Mouse (Mus musculus): ENCODE measurements around the gene Mboat1. TPM values are rescaled to one million over a fixed set of nuclear protein-coding genes. Genes with fewer than 3 reads are reported as not detected.

Mboat1 gene
- polyA plus RNA-seq, 3 experiments from 2014 or later: 15.5 to 17.2 (median 16.0) TPM

DNA sequence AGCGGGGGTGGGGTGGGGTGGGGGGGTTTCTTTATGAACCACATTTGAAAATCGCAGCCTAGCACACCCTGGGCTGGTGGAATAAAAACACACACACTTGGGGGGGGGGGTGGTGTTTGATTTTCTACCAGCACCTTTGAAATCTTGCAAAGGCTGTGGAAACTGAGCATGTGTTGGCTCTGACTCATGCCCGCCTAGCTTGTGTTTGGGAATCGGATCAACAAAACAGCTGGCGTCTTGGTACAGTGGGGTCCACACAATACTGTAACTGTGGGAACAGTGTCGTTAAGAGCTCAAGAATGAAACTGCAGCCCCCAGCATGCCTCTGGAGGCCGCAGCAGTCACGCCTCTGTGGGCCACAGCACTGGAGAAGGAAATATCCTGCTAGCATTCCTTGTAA is 50.2 kb downstream of the Mboat1 start:
- no peak for ATAC-seq

DNA sequence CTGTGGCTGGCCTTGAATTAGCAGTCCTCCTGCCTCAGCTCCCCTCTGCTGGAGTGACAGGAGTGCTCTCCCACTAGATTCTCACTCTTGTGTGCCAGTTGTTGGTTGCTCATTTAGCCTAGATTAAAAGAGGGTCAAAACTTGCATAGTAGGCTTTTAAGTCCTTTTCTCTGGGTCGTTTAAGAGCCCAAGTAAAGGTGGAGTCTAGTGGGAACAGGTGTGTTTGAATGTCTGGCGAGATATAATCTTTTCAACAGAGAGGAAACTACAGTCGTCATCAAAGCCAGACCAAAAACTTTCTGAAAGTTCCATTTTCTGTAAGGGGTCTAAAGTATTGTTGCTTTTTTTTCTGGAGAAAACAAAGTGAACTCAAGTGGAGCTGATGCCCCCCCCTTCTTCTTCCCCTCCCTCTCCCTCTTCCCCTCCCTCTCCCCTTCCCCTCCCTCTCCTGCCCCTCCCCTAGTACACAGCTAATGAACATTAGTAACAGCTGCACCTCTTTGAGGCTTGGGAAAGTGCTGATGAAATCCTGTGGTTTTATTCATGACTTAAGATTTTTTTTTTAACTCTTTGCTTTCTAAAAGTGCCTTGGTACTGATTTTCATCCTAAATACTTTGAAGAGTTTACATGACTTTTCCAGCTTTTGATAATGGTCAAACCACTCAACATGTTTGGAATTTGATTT is 55.9 kb downstream of the Mboat1 start:
- ATAC-seq: peak; percentile 48

DNA sequence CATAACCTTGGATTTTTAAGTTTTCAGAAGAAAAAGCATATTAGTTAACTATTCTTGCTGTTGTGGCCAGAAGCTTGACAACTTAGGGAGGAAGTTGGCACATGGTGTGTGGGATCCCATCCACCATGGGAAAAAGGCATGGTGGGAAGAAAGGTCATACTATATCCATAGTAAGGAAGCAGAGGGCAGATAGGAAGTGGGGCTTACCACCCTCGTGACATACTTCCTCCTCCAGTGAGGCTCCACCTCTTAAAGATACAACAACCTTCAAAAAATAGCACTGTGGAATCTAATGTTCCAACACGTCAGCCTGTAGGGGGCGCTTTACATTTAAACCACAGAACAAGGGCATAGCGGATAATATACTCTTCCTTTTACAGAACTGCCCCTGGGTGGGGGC is 57.1 kb downstream of the Mboat1 start:
- ATAC-seq: no peak

DNA sequence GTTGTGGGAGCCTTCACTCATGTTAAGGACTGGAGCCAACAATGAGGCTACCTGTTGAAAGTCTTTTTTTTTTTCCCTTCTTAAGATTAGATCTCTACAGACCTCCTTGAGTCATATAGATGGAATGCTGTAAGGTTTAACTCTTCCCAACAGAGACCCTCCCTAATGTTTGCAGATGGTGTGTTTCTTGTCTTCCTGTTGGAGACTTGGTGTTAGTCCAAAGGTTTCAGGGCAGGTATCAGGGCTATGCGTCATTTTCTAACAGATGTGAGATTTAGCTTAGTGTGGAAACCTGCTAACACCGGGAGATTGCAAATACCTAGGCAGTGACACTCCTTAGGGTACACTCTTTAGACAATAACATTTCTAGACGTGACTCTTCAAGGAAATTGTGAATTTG is 58.5 kb downstream of the Mboat1 start:
- no peak for ATAC-seq

DNA sequence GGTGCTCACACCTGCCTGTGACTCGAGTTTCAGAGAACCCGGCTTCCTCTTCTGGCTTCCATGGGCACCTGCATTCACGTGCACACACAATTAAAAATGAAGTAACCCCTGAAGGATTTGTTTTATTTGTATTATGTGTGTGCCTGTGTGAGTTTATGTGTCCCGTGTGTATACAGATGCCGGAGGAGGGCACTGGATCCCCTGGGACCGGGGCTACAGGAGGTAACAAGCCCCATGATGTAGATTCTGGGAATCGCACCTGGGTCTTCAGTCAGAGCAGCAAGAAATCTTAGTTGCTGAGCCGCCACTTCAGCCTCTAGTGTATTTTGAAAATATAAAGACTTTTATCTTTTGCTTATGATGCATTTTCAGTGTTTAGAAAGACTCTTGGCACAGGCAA is 60.4 kb downstream of the Mboat1 start:
- ATAC-seq: no peak

DNA sequence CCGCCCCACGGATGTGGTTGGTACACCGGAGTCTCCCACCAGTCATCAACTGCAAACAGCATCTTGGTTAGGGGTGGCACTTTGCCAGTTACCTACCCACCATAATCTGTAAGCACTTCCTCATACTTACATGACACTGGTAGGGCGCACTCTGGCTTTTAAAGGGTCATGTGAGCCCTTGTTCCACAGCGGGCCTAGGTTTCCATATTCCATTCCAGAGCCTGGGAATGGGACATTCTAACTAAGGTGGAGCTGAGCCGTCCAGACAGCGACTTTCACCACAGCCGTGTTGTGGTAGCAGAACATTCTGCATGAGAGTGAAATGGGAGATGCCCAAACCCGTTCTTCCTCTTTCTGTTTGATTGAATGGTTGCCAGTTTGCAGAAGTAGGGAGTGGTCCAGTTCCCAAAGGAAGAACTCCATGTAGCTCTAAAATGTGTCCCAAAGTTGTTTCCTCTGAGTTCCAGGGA is 61.8 kb downstream of the Mboat1 start:
- no peak for ATAC-seq

DNA sequence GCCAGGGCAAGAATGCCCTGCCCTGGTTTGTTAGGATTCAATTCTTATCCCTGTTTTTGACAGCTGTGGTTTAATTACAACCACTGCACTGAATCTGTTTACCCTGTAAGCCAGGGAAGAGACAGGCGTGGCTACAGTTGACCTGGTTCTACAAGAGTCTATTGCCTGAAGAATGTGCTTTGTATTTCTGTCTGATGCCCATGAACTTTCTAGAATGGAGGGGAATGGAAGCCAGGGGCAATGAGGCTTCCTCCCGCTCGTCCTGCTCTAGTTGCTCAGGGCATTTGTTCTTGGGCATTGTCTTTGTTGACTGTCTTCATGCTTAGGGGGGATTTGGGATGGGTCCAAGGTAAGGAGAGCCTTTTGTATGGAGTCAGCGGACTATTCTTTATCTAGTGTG is 63.5 kb downstream of the Mboat1 start:
- ATAC-seq: no peak

DNA sequence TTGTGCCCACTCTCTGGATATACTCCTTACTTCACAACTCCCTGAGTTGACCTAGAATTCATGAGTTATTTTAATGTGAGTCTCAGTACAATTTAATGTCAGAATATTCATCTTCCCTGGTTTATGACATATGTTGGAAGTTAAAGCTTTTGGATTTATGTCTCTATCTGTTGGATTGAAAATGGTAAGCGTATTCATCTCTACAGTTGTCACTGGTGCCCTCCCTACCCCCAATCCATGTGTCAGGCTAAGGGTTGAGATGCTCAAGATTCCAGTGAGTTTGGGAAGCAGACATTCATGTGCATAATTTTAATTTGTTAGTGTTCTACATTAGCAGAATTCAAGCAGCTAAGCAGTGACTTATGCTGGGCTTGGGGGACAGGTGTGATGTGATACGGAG is 64.4 kb downstream of the Mboat1 start:
- ATAC-seq: no peak

DNA sequence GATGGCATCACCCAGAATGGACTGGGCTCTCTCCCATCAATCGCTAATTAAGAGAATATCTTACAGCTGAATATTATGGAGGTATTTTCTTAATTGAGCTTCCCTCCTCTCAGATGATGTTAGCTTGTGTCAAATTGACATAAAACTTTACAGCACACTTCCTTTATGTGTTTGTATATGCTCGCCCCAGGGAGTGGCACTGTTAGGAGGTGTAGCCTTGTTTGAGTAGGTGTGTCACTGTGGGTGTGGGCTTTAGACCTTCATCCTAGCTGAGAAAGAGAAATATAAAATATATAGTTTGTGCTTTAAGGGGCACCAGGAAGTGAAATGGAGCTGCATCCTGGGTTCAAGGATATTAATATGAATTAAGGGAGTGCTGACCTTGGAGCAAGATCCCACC is 66.7 kb downstream of the Mboat1 start:
- ATAC-seq: no peak

DNA sequence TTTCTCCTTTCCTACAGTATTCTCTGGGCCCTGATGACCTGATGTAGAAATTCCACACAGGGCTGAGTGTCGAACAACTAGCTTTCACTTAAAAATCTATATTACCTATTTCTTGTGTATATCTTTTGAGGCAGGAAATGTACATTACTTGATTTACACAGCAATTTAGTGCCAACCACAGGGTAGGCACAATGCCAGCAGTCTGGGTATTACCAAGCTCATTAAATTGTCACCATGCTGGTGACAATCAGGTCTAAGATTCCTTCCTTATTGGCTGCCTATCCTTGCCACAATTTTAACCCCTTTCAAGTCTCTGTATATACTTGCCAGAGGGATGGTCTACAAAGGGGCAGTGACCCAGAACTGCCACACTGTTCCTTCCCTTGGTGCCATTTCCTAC is 71.9 kb downstream of the Mboat1 start:
- ATAC-seq: no peak

DNA sequence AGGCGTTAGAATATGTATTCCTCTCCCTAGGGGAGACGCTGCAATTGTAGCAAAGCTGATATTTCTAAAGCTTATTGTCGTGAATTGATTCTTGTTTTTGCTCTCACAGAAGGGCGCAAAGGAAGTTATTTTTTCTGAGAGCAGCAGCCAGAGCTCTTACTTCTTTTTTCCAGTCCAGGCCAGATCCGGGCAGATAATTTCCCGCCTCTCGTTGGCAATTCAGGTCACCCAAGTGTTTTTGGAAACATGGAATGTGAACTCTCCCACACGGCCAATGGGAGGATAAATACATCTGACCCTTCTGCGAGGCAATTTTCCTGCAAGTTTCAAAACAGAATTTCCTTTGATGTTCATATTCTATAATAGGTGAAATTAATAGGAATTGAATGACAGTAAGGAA is 77.0 kb downstream of the Mboat1 start:
- no peak for ATAC-seq

DNA sequence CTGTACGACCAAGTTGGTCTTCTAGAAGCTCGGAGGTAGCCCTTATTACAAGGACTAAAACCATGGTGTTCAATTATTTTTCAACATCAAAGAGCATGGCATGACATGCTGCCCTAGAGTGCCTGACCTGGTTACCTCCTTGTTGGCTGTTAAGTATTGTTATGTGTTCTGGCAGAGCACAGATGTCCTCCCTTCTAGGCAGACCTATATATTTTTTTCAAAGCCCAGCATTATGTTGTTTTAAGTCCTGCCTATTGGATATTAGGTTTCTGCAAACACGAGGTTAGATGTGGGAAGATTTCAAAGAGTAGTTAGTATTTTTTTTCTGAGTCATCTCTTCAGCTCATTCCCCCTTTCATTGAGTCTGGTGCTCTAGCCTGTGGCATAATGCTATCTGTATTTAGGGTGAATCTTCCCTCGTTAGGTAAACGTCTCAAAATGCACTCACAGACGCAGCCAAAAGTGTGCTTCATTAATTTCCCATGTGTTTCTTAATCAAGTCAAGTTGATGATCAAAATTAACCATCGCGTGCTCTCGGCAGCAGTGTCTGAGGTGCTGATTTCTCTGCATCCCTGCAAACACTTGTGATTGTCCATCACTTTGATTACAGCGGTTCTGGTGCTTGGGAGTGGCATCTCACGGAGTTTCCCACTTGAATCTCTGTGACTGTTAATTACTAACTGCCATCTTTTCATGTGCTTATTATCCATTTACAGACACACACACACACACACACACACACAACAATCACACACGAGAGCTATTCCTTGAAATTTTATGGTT is 81.5 kb downstream of the Mboat1 start:
- no peak for ATAC-seq

DNA sequence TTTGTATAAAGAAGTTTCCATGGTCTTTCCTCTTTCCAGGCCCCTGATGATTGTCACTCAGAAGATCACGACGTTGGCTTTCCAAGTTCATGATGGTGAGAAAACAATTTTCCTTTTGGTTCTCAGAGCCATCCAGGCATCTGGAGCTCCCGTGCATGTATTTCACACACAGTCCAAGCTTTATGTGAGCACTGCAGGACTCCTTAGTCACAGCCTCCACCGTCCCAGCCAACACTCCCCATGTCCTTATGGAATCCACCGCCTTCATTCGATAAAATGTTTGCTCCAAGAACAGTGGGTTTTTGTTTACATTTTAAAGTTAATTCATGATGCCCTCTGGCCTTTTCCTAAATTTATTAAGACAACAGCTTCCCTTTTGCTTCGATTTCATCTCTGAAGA is 83.3 kb downstream of the Mboat1 start:
- no peak for ATAC-seq

DNA sequence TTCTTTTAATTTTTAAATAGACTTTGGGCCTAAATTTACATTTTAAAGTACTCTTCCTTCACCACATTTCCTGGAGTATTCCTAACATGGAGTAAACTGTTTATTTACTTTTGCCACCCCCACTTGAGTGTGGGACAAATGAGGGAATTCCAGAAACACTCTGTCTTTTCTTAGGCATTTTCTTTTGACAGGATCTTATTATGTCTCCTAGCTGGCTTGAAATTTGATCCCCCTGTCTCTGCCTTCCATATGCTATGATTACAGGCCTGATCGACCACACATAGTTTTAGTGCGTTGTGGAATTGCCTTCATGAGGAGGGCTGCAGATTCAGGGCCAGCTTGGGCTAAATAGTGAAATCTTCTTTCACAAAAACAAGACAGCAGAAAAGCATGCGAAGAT is 85.0 kb downstream of the Mboat1 start:
- no peak for ATAC-seq

DNA sequence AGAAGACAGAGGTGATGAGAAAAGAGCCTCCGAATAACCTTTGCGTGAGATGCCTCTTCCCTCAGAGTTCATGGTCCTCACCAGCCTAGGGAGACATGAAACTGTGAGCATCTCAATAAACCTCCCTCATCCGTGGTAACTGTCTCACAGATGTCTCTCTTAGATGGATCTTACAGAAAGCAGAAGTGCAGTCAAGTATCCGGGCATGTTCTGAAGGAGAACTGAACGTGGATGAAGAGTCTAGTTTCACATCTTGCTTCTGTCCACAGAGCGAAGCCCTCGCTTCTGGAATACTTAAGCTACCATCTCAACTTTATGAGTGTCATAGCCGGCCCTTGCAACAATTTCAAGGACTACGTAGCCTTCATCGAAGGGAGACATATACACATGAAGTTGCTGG is 87.8 kb downstream of the Mboat1 start:
- ATAC-seq: no peak

DNA sequence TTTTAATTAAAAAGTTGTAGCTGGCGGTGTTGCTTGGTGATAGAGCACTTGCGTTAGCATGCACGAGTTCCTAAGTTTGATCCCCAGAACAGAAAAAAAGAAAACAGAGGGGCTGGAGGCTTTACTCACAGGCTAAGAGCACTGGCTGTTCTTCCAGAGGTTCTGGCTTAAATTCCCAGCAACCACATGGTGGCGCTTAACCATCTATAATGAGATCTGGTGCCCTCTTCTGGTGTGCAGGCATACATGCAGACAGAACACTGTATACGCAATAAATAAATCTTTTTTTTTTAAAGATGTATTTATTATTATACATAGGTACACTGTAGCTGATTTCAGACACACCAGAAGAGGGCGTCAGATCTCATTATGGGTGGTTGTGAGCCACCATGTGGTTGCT is 88.4 kb downstream of the Mboat1 start:
- no peak for ATAC-seq

DNA sequence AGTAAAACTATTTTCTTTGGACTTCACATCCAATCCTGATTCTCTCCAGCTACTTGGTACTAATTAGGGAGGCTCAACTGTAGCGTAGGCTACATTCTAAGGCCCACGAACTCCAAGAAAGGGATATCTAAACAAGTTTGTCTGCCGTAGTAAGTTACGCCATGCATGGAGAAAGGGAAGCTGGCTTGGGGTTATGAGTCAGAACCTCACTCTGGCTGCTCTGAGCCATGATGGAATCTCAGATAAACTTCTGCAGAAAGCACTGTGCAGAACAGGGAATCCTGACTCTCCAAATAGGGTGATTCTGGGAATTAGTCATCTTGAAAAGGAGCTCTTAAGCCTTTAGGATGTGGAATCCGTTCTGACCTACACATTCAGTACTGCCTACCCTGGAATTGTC is 92.5 kb downstream of the Mboat1 start:
- no peak for ATAC-seq

DNA sequence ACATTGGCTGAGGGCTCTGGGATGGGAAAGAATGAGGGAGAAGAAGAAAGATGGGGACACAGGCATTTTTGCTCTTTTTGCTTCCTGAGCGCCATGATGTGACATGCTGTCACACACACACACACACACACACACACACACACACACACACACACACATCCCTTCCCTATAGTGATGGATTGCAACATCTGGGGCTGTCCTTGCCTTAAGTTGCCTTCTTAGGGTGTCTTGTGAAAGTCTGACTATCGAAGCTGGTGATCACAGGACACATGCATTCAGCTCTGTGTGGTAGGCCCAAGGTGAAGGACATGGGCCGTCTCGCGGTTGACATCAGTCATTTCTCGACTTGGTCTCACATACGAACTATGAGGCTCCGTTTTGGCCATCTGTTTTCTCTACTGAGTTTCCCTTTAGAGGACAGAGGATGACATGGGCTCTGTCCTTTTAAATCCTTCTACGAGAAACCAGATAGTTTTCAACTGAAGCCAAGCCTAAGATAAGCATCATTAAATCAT is 93.4 kb downstream of the Mboat1 start:
- ATAC-seq: no peak

DNA sequence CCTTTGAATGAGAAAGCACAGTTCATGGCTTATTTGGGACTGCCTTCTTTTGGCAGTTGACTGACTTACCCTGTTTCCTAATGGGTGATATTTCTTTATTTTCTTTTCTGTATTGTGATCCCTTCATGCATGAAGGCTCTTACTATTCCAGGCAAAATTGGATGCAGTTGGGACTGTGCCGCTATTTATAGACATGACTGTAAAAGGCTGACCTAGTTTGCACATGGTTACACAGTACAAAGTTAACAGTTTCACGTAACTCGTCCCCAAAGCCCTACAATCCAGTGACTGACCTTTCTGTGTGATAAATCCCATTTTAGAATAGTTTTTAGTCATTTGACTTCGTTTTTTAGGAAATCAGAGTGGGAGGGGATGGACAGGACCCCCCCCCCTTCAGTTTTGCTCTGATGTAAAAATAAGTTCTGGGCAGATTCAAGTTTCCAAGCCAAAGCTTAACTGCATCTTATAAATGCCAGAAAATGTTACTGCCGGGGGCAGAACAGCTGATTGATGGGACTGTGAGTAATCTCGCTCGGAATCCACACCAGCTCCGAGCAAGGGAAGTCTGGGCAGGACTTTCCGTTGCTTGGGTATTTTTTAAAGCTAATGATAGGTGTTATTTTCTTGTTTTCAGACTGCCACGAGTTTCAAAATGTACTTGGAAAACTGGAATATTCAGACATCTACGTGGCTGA is 98.9 kb downstream of the Mboat1 start:
- no peak for ATAC-seq

DNA sequence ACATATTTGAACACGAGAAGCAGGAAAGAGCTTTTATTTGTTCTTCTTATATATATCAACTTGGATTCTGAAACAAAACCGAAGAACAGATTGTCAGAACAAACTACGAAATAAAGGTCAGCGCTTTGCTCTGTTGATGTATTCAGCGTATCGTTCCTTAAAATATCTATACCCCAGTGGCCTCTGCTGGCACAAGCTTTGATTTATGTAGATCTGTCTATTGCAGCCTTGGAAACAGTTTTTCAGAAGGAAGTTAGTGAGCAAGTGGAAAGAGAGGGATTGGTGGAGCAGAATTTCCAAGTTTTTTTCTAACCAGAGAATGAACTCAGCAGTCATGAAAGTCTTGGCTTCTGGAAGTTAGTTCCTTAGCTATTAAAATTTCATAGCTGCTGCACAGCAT is 103.1 kb downstream of the Mboat1 start:
- no peak for ATAC-seq

DNA sequence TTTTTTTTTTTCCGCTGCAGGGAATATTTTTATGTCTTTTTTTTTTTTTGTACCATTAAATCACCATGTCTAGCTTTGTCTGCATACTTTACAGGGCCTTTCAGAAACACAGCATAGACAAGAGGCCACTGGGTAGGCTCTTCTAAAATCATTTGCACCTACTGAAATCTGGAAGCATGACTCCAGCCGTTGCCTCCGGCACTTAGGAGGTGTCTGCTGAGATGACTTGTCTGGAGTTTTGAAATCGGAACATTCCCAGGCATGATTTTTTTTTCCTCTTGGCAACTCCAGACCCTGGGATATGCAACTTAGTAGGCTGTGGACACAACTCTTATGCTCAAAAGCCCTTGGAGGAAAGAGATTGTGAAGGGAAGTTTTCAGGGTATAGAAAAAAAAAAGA is 109.3 kb downstream of the Mboat1 start:
- no peak for ATAC-seq

DNA sequence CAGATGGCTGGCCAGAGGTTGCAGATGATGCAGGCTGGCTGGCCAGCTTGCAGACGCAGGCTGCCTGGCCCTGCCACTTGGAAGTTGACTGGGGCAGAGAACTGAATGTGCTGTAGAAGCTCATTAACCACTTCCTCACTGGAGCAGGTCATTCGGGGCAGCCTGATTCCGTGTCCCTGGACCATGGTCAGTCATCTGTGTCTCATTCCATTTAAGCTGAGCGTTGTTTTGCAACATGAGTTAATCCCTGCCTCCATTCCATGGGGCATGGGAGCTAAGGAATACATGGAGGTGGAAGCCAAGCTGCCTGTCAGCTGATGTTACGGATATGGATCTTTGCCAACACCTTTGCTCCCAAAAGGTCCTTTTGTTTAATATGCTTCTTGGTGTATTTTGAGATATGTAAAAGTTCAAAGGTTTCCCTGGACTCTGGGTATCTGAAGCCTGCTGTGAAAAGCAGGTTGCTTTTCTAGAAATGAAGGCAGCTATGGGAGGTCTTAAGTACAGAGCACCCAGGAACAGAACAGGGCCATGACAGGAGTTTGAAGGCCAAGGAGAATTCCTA is 114.1 kb downstream of the Mboat1 start:
- ATAC-seq: no peak

DNA sequence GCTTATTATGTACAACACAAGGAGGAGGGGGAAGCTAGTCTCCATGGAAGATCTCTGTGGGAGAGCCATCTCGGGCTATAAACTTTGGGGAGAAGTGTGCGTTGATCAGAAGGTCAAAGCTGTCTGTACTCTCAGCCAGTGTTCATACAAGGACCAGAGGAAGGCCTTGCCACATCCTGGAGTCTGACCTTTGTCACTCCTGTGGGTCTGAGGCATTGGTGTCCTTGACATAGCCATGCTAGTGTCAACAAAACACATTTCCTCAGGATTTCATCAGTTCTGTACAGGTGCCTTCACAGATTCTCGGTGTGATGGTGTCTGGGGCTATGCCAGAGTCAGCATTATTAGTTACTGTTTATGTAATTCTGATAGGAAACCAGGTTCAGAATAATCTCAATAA is 115.1 kb downstream of the Mboat1 start:
- ATAC-seq: no peak
